Mouse (Mus musculus): ENCODE measurements around the gene Fyco1.
"Not testable (repeated sequence)": the region's sequence is repeated elsewhere in the genome, so short reads cannot be mapped to it uniquely, and the experiment has no call there.

Fyco1 gene

DNA sequence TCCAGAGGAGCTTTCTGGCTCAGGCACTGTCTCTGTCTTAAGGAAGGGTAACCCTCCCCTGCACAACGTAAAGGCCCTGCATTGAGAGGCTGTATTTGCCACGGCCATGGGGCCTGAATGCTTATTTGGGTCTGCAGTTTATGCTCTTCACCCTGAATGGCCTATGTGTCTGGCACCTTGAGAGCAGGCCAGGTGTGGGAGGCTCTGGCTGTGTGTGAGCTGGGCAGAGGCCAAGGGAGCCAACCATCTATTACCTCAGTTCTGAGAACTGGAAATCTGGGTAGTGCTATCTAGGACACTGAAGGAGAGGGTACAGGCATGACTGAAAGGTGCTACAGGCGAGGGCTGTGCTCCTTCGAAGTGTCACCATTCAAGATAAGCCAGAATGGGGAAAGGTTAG is 36.9 kb downstream of the Fyco1 start:
- DNase-seq (ENCODE audit: low spot score), result no peak

- no peak for DNase-seq (ENCODE audit: low spot score)
Observed at GRCm38 (mm10) chr9:123814326-123814725, 37.4 kb downstream of the Fyco1 start.

- no peak for DNase-seq (ENCODE audit: low spot score)
Observed at GRCm38 (mm10) chr9:123811831-123812230, 39.9 kb downstream of the Fyco1 start.

DNA sequence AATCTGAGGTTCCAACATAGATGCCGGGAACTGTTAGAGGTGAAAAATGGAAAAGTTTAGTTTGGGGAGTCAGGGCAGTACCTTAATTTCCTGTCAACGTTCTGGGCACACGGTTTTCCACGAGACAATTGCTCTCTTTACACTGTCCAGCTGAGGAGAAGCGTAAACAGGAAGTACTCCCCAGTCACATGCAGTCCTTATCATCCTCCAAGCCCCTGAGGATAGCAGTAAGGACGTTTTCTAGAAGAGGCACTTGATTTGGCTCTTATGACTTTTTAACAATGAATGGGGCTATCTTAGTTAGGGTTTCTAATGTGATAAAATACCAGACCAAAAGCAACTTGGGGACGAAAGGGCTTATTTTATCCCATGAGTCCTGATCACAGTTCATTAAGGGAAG is 43.1 kb downstream of the Fyco1 start:
- DNase-seq (ENCODE audit: low spot score), result no peak

DNA sequence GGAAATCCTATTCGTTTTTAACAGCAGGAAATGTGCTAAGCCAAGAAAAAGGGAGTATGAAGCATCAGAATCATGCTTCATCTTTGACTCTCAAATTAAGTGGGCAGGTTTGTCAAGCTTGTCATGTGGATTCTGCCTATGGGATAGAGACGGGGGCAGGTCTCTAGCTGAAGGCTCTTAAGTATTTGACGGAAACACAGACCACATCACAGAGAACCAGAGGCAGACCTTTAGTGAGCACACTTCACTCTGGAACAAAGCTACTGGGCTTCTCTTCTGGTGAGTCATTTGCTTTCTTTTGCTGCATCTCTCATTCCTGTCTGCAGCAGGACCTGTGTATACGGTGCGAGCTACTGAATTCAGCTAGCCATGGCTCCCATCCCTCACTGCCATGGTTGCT is 45.4 kb downstream of the Fyco1 start, which contains the start of gene Cxcr6:
TSS of gene Cxcr6 (plus strand) at position 209 of the 400 bp plus-strand sequence.
- no peak for DNase-seq (ENCODE audit: low spot score)

- no peak for DNase-seq (ENCODE audit: low spot score)
Observed at GRCm38 (mm10) chr9:123805241-123805640, 46.5 kb downstream of the Fyco1 start.

DNA sequence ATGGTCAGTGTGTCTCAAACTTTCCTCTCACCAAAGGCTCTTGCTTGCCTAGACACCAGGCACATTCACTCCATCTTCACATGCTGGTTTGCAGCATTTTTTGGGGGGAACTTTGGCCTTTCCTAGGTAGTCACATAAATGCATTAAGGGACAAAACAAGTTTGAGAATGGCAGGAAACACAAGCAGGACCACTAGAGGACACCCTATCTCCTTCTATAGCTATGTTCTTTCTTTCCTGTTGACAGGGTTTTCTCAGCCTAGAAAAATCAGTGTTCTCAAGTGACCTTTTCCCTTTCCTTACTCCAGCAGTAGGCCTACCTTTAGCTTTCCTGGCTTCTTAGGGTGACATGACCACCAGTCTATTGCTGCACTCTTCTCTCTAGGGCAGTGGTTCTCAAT is 48.8 kb downstream of the Fyco1 start:
- DNase-seq (ENCODE audit: low spot score), result no peak

GRCm38 (mm10) chr9:123802421-123802820 is 49.3 kb downstream of the Fyco1 start:
- DNase-seq (ENCODE audit: low spot score), result no peak

GRCm38 (mm10) chr9:123801527-123801926 is 50.2 kb downstream of the Fyco1 start:
- DNase-seq (ENCODE audit: low spot score), result no peak

- DNase-seq (ENCODE audit: low spot score), result no peak
Observed at GRCm38 (mm10) chr9:123796174-123796573, 55.5 kb downstream of the Fyco1 start.

DNA sequence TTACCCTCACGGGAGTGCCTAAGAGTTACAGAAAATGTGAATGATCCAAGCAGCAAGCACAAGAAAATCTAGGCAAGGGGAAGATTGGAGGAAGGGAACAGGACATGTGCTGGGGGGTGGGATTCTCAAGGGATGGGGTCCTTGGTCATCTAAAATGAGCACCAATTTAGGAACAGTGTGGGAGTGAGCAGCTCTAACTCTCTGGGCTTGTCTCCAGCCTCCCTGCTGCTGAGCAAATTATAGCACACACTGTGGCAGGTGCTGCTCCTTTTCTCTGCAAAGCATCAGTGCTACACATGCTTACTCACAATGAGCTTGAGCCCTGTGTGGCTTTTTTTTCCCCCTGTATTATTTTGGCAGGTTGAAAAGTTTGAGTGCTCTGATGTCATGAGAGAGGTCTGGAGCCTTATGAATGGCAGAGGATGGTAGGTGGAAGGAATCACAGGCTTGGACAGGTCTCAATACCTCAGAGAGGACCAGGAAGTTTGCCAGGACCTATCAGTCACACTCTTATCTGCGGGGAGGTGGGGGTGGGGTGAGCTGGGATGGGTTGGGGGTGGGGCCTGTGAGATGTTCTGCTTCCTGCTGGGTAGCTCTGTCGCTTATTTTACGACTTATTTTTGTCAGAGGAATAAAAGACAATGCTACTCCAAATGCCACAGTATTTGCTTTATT is 62.7 kb downstream of the Fyco1 start:
- DNase-seq (ENCODE audit: low spot score), result no peak

DNA sequence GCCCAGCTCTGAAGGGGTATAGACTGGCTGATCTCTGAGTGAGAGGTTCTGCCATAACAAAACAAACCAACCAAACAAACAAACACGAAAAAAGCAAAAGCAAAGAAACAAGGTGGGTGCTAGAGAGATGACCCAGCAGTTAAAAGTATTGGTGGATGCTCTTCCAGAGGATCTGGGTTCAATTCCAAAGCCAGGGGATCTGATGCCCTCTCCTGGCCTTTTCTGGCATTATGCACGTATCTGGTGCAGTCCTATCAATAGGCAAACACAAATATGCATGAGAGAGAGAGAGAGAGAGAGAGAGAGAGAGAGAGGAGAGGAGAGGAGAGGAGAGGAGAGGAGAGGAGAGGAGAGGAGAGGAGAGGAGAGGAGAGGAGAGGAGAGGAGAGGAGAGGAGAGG is 78.4 kb downstream of the Fyco1 start:
- DNase-seq (ENCODE audit: low spot score), result not testable (repeated sequence)

- no peak for DNase-seq (ENCODE audit: low spot score)
Observed at GRCm38 (mm10) chr9:123769532-123769931, 82.2 kb downstream of the Fyco1 start.

- no peak for DNase-seq (ENCODE audit: low spot score)
Observed at GRCm38 (mm10) chr9:123768443-123768842, 83.3 kb downstream of the Fyco1 start.

GRCm38 (mm10) chr9:123766996-123767395 is 84.7 kb downstream of the Fyco1 start:
- no peak for DNase-seq (ENCODE audit: low spot score)

- no peak for DNase-seq (ENCODE audit: low spot score)
Observed at GRCm38 (mm10) chr9:123763771-123764170, 87.9 kb downstream of the Fyco1 start.

- no peak for DNase-seq (ENCODE audit: low spot score)
Observed at GRCm38 (mm10) chr9:123762886-123763285, 88.8 kb downstream of the Fyco1 start.

GRCm38 (mm10) chr9:123760806-123761205 is 90.9 kb downstream of the Fyco1 start:
- no peak for DNase-seq (ENCODE audit: low spot score)

DNA sequence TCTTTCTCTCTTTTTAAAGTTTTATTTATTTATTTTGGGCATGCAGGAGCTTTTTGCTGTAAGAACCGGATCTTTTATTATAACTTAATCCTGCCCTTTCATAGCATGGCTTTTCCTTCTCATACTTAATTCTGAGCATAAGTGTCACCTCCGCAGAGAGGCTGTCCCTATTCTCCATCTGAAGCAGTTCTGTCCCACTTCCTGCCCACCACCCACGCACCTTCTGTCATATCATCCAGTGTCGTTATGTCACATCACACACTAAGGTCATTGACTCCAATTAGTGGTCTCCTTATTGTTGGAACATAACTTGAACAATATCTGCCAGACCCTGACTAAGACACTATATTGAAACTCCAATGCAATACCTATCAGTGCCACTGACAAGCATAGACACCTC is 93.1 kb downstream of the Fyco1 start:
- no peak for DNase-seq (ENCODE audit: low spot score)

DNA sequence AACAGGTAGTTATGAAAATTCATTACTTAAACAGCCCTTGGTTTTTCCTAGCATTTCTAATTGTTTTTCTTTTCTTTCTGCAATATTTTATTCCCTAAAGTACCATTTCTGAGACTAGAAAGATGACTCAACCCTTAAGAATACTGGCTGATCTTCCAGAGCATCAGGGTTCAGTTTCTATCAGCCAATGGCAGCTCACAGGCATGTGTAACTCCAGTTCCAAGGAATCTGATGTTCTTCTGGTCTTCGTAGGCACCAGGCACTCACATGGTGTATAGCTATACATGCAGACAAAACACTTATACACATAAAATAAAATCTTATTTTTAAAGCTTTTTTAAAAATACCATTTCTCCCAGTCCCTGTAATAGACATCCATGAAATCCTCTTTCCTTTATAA is 93.5 kb downstream of the Fyco1 start:
- no peak for DNase-seq (ENCODE audit: low spot score)

- DNase-seq (ENCODE audit: low spot score), result no peak
Observed at GRCm38 (mm10) chr9:123757326-123757725, 94.4 kb downstream of the Fyco1 start.

GRCm38 (mm10) chr9:123756752-123757151 is 94.9 kb downstream of the Fyco1 start:
- no peak for DNase-seq (ENCODE audit: low spot score)

- no peak for DNase-seq (ENCODE audit: low spot score)
Observed at GRCm38 (mm10) chr9:123754333-123754732, 97.4 kb downstream of the Fyco1 start.

DNA sequence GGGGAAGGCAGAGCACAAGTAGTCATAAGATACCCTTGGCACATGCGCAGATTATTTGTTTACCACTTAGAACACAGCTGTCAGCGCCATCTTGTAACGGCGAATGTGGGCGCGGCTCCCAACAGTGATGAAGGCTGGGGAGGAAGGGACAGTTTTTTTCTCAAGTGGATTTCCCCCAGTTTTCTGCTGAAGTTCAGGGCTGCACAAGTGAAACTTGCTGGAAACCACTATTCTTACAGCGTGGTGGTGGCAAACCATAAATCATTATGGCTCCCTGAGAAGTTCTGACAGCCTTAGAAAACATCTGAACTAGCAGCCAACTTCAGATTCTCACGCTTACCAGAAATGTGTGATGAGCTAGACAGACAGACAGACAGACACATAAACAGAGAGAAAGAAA is 102.0 kb downstream of the Fyco1 start:
- not testable (repeated sequence) for DNase-seq (ENCODE audit: low spot score)

Measured in ovary, adult 18-20 months (tissue).